Comparison of ENCODE assay signal across 19 mouse cellular contexts in the genomic region with DNA sequence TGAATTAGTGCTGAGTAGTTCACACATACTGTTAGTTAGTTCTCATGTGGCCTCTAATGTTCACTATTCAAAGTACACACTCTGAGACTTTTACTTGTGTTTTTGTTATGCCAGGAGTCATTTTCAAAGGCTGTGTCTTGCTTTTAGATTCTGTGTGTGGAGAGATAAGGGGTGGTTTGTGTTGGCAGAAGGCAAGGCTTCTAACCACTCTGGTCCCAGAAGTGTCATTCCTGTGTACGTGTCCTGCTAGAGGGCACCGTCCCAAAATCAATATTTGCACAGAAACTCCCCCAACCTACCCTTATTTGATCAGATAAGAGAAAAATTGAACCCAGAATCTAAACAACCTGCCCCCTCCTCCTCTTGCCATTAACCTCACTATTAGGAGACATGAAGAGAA.
DNase-seq lines count a peak whose midpoint lies in the region; ATAC-seq and TF ChIP-seq lines count a peak whose summit lies in the region.
"Had no signal": no experiment of that assay in that cellular context is flagged by ENCODE, and none has a peak within 500 bp of the region (broad histone marks: within the 10 kb centered on the region; RNA-seq: fewer than 3 reads in every experiment).

No protein-coding gene starts in this region.

- H3K9me3 ChIP-seq in heart, embryonic 14.5 days (ENCODE audit: control insufficient read depth, low read length), result no peaks in the 10 kb centered on the region
- no peaks in the 10 kb centered on the region for H3K9me3 ChIP-seq in lung, embryonic 16.5 days (ENCODE audit: control insufficient read depth, low read length)
- no peaks in the 10 kb centered on the region for H3K9me3 ChIP-seq in stomach, embryonic 16.5 days (replicated peaks; ENCODE audit: control insufficient read depth, low read length)
- H3K9me3 ChIP-seq: embryonic facial prominence, embryonic 13.5 days; forebrain, embryonic 12.5 days; hindbrain, embryonic 10.5 days had no signal

- no peak for DNase-seq in heart, adult 2 months
- DNase-seq in liver, adult 2 months (ENCODE audit: extremely low read depth, low read depth, low spot score), result peak; percentile 44
- DNase-seq in liver, result no peak
- DNase-seq in lung, postnatal 14 days, result no peak
- DNase-seq in thymus, postnatal 25 days, result no peak
- DNase-seq: adrenal gland, adult 2 months; adrenal gland, postnatal 25 days; cerebellum, adult 18-20 months; cerebellum, adult 9-11 months; cerebellum, postnatal 36 days; gastrocnemius, postnatal 10 days had no signal

- peak; percentile 68 for ATAC-seq in heart, embryonic 14.5 days (ENCODE audit: insufficient number of reproducible peaks, insufficient read depth, low FRiP score, low read depth)
- peak; percentile 59; the same call in 1 of the 2 replicates for ATAC-seq in lung, embryonic 16.5 days (ENCODE audit: low read depth)
- ATAC-seq in stomach, embryonic 16.5 days (ENCODE audit: insufficient read depth, low FRiP score), result peak; percentile 47; the same call in 1 of the 2 replicates
- ATAC-seq: forebrain, embryonic 16.5 days had no signal

- H3K27ac ChIP-seq in heart, embryonic 14.5 days (replicated peaks in 1 of 2; ENCODE audit: control insufficient read depth in 1 of 2, insufficient read depth in 1 of 2, low read depth in 2 of 2, low read length in 2 of 2), result no peak overlapping the region
- H3K27ac ChIP-seq in heart, adult 2 months, result no peak overlapping the region
- no peak overlapping the region for H3K27ac ChIP-seq in liver, adult 2 months (replicated peaks; ENCODE audit: insufficient read depth, low read depth, low read length)
- 0 out of 2 replicates have a peak overlapping the region, but pooled peaks have one; percentile 17 for H3K27ac ChIP-seq in lung, embryonic 16.5 days (ENCODE audit: low read length)
- H3K27ac ChIP-seq in stomach, embryonic 16.5 days (ENCODE audit: low read length), result no peak overlapping the region
- H3K27ac ChIP-seq: embryonic facial prominence, embryonic 13.5 days; forebrain, embryonic 12.5 days; hindbrain, embryonic 10.5 days; hindbrain, embryonic 14.5 days had no signal

- no peaks in the 10 kb centered on the region for H3K36me3 ChIP-seq in heart, embryonic 14.5 days (ENCODE audit: control insufficient read depth, insufficient read depth, low read length)
- no peaks in the 10 kb centered on the region; the same call in 1 of the 2 replicates for H3K36me3 ChIP-seq in heart, adult 2 months (ENCODE audit: control insufficient read depth, insufficient read depth, low read length)
- H3K36me3 ChIP-seq in liver, adult 2 months (ENCODE audit: control insufficient read depth, insufficient read depth, low read length), result no peaks in the 10 kb centered on the region
- H3K36me3 ChIP-seq in lung, embryonic 16.5 days (ENCODE audit: control insufficient read depth, insufficient read depth, low read length), result no peaks in the 10 kb centered on the region
- H3K36me3 ChIP-seq in stomach, embryonic 16.5 days (ENCODE audit: control insufficient read depth, insufficient read depth, low read length), result no peaks in the 10 kb centered on the region
- H3K36me3 ChIP-seq: embryonic facial prominence, embryonic 13.5 days; forebrain, embryonic 12.5 days; hindbrain, embryonic 10.5 days had no signal

- H3K27me3 ChIP-seq in heart, embryonic 14.5 days (ENCODE audit: control insufficient read depth, insufficient read depth, low read length), result no peaks in the 10 kb centered on the region
- H3K27me3 ChIP-seq in heart, adult 2 months (ENCODE audit: control insufficient read depth, insufficient read depth, low read length), result no peaks in the 10 kb centered on the region
- H3K27me3 ChIP-seq in liver, adult 2 months (ENCODE audit: control insufficient read depth, insufficient read depth, low read length), result no peaks in the 10 kb centered on the region
- no peaks in the 10 kb centered on the region for H3K27me3 ChIP-seq in lung, embryonic 16.5 days (ENCODE audit: control insufficient read depth, insufficient read depth, low read depth, low read length)
- H3K27me3 ChIP-seq in stomach, embryonic 16.5 days (ENCODE audit: control insufficient read depth, insufficient read depth, low read length), result no peaks in the 10 kb centered on the region
- H3K27me3 ChIP-seq: embryonic facial prominence, embryonic 13.5 days; forebrain, embryonic 12.5 days had no signal

- no peak for TF ChIP-seq POLR2A in heart, adult 2 months (IDR thresholded peaks at IDR 0.05; ENCODE audit: insufficient read depth, low read depth, low read length)
- no peak for TF ChIP-seq POLR2A in liver, adult 2 months (IDR thresholded peaks at IDR 0.05; ENCODE audit: extremely low read depth, insufficient read depth, low read length)

- 48% methylated on average over 2 of the region's 2 CpGs for WGBS in heart, embryonic 14.5 days
- WGBS in heart, adult 2 months, result 25% methylated on average over 2 of the region's 2 CpGs
- WGBS in liver, adult 2 months, result 13% methylated on average over 2 of the region's 2 CpGs
- WGBS in lung, embryonic 16.5 days, result 31% methylated on average over 2 of the region's 2 CpGs
- 45% methylated on average over 2 of the region's 2 CpGs for WGBS in stomach, embryonic 16.5 days

- no peak for TF ChIP-seq CTCF in heart, adult 2 months (IDR thresholded peaks at IDR 0.05)
- TF ChIP-seq CTCF in liver, adult 2 months (IDR thresholded peaks at IDR 0.05; ENCODE audit: low read depth, low read length), result no peak

- no peaks in the 10 kb centered on the region for H3K79me2 ChIP-seq in heart, adult 2 months (replicated peaks; ENCODE audit: control insufficient read depth, insufficient read depth, low read length)
- H3K79me2 ChIP-seq in liver, adult 2 months (ENCODE audit: control insufficient read depth, insufficient read depth, low read length), result no peaks in the 10 kb centered on the region

- H3K4me1 ChIP-seq in heart, embryonic 14.5 days (ENCODE audit: control insufficient read depth in 2 of 2, insufficient read depth in 2 of 2, low read length in 2 of 2), result no peaks in the 10 kb centered on the region
- peaks cover 2% of the 10 kb centered on the region for H3K4me1 ChIP-seq in heart, adult 2 months (ENCODE audit: control insufficient read depth, insufficient read depth, low read length)
- no peaks in the 10 kb centered on the region for H3K4me1 ChIP-seq in liver, adult 2 months (ENCODE audit: control insufficient read depth, insufficient read depth, low read length)
- H3K4me1 ChIP-seq in lung, embryonic 16.5 days (replicated peaks; ENCODE audit: control insufficient read depth, insufficient read depth, low read length), result peaks cover 2% of the 10 kb centered on the region; the same call in 1 of the 2 replicates
- 0 out of 2 replicates have a peak, but pooled peaks cover 2% of the 10 kb centered on the region for H3K4me1 ChIP-seq in stomach, embryonic 16.5 days (ENCODE audit: control insufficient read depth, insufficient read depth, low read length)
- H3K4me1 ChIP-seq: forebrain, embryonic 12.5 days had no signal

- H3K4me2 ChIP-seq in heart, embryonic 14.5 days (ENCODE audit: low read length), result no peak overlapping the region
- no peak overlapping the region for H3K4me2 ChIP-seq in lung, embryonic 16.5 days (ENCODE audit: low read depth, low read length)
- no peak overlapping the region for H3K4me2 ChIP-seq in stomach, embryonic 16.5 days (ENCODE audit: low read depth, low read length)
- H3K4me2 ChIP-seq: embryonic facial prominence, embryonic 13.5 days; forebrain, embryonic 12.5 days; hindbrain, embryonic 14.5 days had no signal

- intact Hi-C loops in heart, adult 2 months (cut with DNase I), result no loop called here

- no peak overlapping the region for H3K4me3 ChIP-seq in heart, embryonic 14.5 days (ENCODE audit: control insufficient read depth in 1 of 2, insufficient read depth in 1 of 2, low read depth in 1 of 2, low read length in 2 of 2)
- no peak overlapping the region for H3K4me3 ChIP-seq in heart, adult 2 months
- no peak overlapping the region for H3K4me3 ChIP-seq in liver, adult 2 months (ENCODE audit: insufficient read depth, low read depth, low read length)
- no peak overlapping the region for H3K4me3 ChIP-seq in lung, embryonic 16.5 days (ENCODE audit: low read length)
- H3K4me3 ChIP-seq in stomach, embryonic 16.5 days (replicated peaks; ENCODE audit: low read length), result no peak overlapping the region
- H3K4me3 ChIP-seq: embryonic facial prominence, embryonic 13.5 days; forebrain, embryonic 12.5 days; hindbrain, embryonic 10.5 days had no signal

- H3K9ac ChIP-seq in heart, embryonic 14.5 days (ENCODE audit: low read length), result no peak overlapping the region
- no peak overlapping the region for H3K9ac ChIP-seq in heart, adult 2 months (ENCODE audit: low read depth, low read length)
- H3K9ac ChIP-seq in liver, adult 2 months (ENCODE audit: low read depth, low read length), result no peak overlapping the region
- no peak overlapping the region for H3K9ac ChIP-seq in lung, embryonic 16.5 days (ENCODE audit: low read length)
- H3K9ac ChIP-seq in stomach, embryonic 16.5 days (ENCODE audit: low read length), result no peak overlapping the region
- H3K9ac ChIP-seq: embryonic facial prominence, embryonic 13.5 days; forebrain, embryonic 12.5 days; hindbrain, embryonic 14.5 days had no signal

- no peak for TF ChIP-seq EP300 in heart, adult 2 months (IDR thresholded peaks at IDR 0.05; ENCODE audit: insufficient read depth, low read depth, low read length)
